Mouse (Mus musculus) cerebellum, adult 11-12 months (tissue): Measurements from ENCODE around the gene Tfcp2.
"Not testable (repeated sequence)": the region's sequence is repeated elsewhere in the genome, so short reads cannot be mapped to it uniquely, and the experiment has no call there.

Source experiments
- DNase-seq: peaks from one replicate; pipeline ENCODE4 v3.0.0; 2022

The Tfcp2 gene

GRCm38 (mm10) chr15:100555965-100556364 lies 4.2 kb upstream of the Tfcp2 start:
- no peak for DNase-seq

- peak; percentile 12 for DNase-seq
These were observed 1.5 kb downstream of the Tfcp2 start for GRCm38 (mm10) chr15:100550280-100550679.

DNA sequence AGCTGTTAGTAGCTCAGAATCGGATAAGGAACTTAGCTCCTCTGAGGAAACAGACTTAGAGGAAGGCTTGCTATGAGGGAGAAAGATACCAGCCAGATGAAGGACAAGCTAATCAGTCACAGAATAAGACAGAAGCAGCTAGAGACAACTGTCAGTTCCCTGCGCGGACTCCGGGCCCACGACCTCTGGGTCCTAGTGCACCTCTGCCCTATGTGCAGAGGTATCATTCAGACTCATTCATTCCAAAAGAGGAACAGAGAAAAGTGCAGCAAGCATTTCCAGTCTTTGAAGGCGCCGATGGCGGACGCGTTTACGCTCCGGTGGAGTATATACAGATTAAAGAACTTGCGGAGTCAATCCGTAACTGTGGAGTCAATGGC lies 8.2 kb downstream of the Tfcp2 start:
- DNase-seq: not testable (repeated sequence)

- not testable (repeated sequence) for DNase-seq
These were observed 8.7 kb downstream of the Tfcp2 start for GRCm38 (mm10) chr15:100542876-100543650.

- no peak for DNase-seq
These were observed 10.4 kb downstream of the Tfcp2 start for GRCm38 (mm10) chr15:100541426-100541825.

- DNase-seq: not testable (repeated sequence)
These were observed 10.8 kb downstream of the Tfcp2 start for GRCm38 (mm10) chr15:100541001-100541400.

DNA sequence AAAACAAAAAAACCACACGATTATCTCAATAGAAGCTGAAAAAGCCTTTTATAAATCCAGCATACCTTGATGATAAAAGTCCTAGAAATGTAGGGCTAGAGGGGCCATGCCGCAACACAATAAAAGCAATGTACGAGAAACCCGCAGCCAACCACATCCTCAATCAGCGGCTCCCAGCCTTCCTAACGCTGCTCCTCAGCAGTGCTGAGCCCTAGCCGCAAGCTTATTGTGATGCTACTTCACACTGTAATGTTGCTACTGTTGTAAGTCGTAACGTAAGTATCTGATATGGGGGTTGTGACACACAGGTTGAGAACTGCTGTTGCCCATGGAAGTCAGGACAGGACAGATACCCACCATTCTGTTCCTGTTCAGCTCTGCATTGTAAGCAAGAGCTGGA lies 12.4 kb downstream of the Tfcp2 start:
- no peak for DNase-seq

GRCm38 (mm10) chr15:100537913-100538312 lies 13.9 kb downstream of the Tfcp2 start:
- no peak for DNase-seq

- DNase-seq: no peak
These were observed 23.9 kb downstream of the Tfcp2 start for GRCm38 (mm10) chr15:100527900-100528299.

GRCm38 (mm10) chr15:100525405-100525804 lies 26.4 kb downstream of the Tfcp2 start:
- DNase-seq: no peak

DNA sequence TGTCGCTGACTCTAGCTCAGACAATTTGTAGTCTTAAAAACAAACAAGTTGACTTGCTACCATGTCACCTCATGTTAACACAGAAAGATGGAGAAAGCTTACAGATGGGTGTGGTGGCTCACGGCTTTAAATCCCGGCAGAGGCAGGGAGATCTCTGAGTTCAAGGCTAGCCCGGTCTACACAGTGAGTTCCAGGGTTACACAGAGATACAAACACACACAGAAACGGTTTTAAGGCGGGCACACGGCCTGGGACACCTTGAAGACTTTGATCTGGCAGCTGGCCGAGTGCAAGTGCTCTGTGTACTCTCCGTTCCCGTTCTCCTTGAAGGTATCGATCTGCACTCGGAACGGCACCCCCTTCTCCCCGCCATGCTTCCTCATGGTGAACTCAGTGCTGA lies 31.5 kb downstream of the Tfcp2 start:
- DNase-seq: no peak

- no peak for DNase-seq
These were observed 36.7 kb downstream of the Tfcp2 start for GRCm38 (mm10) chr15:100515121-100515520.

- no peak for DNase-seq
These were observed 38.4 kb downstream of the Tfcp2 start for GRCm38 (mm10) chr15:100513387-100513786.

GRCm38 (mm10) chr15:100510072-100510471 lies 41.7 kb downstream of the Tfcp2 start:
- no peak for DNase-seq

DNA sequence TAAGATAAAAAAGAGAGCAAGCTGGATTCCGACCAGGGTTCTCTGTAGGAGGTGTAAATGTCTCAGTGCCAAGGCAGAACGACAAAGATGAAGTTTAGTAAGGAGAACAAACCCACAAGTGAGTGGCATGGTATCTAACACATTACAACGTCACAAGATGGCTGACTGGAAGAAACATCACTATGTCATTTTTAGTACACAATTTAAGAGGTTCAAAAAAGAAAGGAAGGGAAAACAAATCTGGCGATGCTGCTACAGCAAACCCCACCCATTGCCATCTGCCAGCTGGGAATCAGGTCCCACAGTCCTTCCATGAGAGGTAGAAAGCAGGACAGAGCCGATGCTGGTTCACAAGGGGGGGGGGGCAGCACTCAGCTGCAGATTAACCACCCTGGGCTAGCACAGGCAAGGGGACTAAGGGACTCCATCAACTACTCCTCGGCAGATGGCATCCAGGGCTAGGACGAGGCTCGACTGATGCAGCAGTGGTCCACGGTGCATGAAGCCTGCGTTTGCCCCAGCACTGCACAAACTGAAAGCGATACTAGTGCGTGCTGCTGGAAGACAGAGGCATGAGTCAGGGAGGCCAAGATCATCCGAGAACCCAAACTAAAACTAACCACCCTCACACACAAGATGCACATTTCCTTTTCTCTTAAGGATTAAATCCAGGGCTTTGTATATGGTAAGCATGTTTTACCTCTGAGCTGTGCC lies 43.2 kb downstream of the Tfcp2 start:
- DNase-seq: no peak

DNA sequence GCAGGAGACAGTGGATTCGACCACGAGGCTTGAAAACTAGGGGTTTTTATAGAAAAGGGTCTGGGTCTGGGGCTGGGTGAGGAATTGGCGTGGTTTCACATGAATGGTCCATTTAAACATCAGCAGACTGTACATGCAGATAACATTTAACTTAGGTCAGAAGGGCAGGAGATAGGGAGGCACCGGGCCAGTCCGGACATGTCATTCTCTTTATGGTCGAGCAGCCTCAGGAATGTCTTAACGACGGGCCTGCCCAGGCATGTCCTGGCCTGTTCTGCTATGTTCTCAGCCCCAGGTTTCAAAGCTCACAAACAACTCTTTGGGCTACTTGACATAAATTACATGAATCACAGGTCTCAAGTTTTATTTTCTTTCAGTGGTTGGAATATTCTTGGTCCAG lies 52.3 kb downstream of the Tfcp2 start:
- not testable (repeated sequence) for DNase-seq

GRCm38 (mm10) chr15:100495102-100495501 lies 56.7 kb downstream of the Tfcp2 start, which contains the start of gene Csrnp2:
Gene Csrnp2, minus strand, starts transcription at chr15:100495488.
- peak; percentile 92 for DNase-seq

GRCm38 (mm10) chr15:100494647-100495046 lies 57.2 kb downstream of the Tfcp2 start:
- no peak for DNase-seq

DNA sequence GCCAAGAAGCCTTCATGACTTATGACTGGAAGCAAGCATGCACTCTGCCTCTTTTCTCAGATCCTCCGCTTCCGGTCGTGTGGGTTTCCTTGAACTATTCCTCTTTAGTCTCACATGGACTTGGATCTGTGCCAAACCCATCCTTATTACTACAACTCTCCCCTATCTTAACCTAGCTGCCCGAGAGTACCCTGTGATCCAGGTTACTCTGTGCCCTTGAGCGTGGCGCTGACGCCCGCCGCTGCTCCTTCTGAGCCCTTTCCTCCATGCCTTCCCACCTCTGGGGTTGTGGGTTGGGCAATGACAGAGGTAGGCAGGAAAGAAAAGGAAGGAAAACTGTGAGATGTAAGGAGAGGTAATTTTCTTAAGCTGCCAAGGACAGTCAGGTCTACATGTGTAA lies 59.8 kb downstream of the Tfcp2 start:
- no peak for DNase-seq

- DNase-seq: no peak
These were observed 62.5 kb downstream of the Tfcp2 start for GRCm38 (mm10) chr15:100489263-100489662.

- DNase-seq: not testable (repeated sequence)
These were observed 63.5 kb downstream of the Tfcp2 start for GRCm38 (mm10) chr15:100488297-100488696.

GRCm38 (mm10) chr15:100487050-100487449 lies 64.8 kb downstream of the Tfcp2 start:
- no peak for DNase-seq

DNA sequence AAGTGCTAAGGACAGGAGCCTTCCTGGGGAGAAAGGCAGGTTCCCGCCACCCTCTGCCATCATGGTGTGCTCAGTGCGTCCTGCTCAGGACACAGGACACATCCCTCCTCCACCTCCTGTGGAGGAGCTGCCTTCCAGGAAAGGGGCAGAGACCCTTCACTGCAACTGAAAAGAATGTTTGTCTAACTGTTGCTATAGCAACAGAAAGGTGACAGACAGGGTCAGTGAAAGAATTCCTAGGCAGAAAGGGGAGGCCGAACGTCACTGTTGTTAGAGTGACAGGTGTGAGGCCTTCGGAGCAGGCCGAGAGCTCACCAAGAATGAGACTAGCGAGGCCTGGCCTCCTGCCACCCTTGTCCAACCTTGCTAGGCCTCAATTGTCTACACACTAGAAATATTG lies 65.4 kb downstream of the Tfcp2 start:
- no peak for DNase-seq

GRCm38 (mm10) chr15:100485576-100485975 lies 66.2 kb downstream of the Tfcp2 start:
- no peak for DNase-seq
